Mouse (Mus musculus): ENCODE data around the gene Tada3.
A peak's percentile ranks its signal among the peaks of the same experiment; 100 is the strongest.

Gene Tada3

DNA sequence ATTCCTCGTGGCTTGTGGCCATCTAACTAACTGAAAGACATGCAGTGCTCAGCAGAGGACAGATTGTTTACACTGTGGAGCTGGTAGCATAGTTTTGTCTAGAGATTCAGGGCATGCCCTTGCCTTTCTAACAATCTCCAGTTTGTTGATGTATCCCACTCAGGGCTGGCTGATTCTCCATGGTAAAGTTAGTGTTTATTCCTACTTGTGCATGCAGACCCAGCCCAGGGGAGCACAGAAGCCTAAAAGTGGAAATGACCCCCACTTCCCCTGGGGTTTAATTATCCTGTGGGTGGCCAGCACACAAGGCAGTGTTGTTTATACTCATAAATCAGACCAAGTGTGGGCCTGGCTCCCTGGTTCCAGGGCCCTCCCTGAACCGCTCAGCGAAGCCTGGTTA is 8.3 kb upstream of the Tada3 start:
- DNase-seq (ENCODE audit: low read depth), result no peak

GRCm38 (mm10) chr6:113385160-113385714 is 7.6 kb upstream of the Tada3 start:
- DNase-seq (ENCODE audit: low read depth), result no peak

GRCm38 (mm10) chr6:113384351-113384927 is 6.8 kb upstream of the Tada3 start:
- no peak for DNase-seq (ENCODE audit: low read depth)

DNA sequence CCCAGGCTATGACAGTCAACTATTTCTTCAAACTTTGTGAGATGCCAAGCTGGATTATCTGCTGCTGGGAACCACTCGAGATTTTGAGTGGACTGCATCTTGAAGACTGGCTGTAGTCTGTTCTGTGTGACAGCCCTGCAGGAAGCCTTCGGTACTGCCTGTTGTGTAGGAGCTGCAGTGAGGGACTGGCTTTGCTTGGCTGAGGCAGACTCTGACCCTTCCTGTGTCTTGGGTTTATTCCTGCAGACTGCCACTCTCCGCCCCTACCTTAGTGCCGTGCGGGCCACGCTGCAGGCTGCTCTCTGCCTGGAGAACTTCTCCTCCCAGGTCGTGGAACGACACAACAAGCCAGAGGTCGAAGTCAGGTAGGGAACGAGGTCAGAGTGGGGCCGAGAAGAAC is 2.8 kb upstream of the Tada3 start:
- peak; percentile 38 for DNase-seq (ENCODE audit: low read depth)

DNA sequence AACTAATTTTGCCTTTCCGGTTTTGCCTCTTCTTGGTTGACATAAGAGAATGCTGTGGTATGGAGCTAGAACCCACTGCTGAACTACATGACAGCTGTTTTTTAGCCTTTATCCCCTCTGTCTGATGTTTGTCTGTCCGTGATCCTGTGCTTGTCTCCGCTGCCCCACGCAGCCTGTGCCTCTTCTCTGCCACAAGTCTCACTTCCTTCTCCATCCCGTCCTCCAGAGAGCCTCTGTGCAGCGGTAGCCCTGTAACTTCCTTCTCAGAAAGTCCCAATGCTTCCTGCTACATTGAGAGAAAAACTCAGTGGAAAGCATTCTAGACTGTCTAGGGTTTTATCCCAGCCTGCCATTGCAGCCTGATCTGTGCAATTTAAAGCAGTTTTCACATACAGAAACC is 1.6 kb upstream of the Tada3 start:
- DNase-seq (ENCODE audit: low read depth), result peak; percentile 45

- no peak for DNase-seq (ENCODE audit: low read depth)
These were observed 549 bp downstream of the Tada3 start for GRCm38 (mm10) chr6:113377172-113377495.

- DNase-seq (ENCODE audit: low read depth), result no peak
These were observed 4.2 kb downstream of the Tada3 start for GRCm38 (mm10) chr6:113373491-113373890.

DNA sequence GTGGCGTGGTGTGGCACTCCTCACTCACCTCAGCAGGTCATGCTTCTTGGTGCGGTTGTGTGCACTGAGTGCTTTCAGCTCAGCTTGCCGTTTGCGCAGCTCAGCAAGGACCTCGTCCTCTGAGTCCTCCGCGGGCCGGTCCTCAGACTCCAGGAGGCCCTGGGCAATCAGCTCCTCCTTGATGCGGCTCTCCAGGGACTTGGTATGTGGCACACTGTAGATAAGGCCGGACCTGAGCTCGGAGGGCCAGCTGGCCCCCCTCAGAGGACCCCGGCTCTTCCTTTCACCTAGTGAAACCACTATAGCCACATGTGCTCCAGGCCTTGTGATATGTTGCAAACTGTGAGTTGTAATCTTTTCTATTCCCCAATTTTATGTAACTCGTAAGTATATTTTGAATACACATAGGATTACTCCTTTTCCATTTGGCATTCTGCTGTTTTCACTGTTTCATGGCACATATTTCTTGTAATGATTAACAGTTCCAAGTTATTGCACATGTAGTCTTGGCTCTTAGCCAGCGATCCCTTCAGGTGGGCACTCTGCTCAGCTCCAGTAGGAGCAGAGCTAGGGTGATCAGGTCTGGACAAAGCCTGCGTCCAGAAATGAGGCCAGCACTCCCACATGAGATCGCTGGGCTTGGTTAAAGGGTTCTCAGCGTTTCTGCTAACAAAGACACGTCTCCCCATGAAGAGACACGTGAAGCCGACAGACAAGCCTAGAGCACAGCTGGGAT is 7.3 kb downstream of the Tada3 start:
- no peak for DNase-seq (ENCODE audit: low read depth)

GRCm38 (mm10) chr6:113368577-113368976 is 9.1 kb downstream of the Tada3 start:
- DNase-seq (ENCODE audit: low read depth), result no peak

- DNase-seq (ENCODE audit: low read depth), result no peak
These were observed 9.6 kb downstream of the Tada3 start for GRCm38 (mm10) chr6:113368124-113368523.

DNA sequence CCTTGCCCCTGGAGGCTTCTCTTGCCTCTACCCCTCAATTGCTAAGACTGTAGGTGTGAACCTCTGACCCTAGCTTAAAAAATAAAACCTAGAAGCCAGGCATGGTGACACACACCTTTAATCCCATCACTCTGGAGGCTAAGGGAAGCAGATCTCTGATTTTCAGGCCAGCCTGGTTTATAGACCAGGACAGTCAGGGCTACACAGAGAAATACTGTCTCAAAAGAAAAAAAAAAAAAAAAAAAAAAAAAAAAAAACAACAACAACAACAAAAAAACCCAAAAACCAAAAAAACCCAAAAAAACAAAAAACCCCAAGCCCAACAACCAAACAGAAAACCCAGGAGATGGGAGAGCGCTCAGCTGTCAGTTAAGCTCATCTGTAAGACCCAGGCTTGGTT is 10.1 kb downstream of the Tada3 start:
- DNase-seq (ENCODE audit: low read depth), result no peak

DNA sequence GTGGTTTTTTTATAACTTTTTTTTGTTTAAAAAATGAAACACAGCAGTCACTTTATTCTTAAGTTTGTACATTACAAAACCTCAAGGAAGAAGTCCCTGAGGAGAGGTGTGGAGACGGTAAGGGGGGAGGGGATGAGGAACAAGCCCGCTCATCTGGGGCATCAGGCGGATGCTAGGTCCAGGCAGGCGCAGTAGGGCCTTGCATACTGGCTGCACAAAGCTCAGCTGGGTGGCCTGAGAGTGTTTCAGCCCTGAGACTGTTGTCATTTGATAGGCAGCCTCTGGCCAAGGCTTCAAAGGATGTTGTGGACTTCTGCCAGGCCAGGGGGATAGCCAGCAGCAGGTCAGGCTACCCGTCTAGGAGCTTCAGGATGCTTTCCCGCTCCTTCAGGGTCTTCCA is 11.0 kb downstream of the Tada3 start:
- no peak for DNase-seq (ENCODE audit: low read depth)

DNA sequence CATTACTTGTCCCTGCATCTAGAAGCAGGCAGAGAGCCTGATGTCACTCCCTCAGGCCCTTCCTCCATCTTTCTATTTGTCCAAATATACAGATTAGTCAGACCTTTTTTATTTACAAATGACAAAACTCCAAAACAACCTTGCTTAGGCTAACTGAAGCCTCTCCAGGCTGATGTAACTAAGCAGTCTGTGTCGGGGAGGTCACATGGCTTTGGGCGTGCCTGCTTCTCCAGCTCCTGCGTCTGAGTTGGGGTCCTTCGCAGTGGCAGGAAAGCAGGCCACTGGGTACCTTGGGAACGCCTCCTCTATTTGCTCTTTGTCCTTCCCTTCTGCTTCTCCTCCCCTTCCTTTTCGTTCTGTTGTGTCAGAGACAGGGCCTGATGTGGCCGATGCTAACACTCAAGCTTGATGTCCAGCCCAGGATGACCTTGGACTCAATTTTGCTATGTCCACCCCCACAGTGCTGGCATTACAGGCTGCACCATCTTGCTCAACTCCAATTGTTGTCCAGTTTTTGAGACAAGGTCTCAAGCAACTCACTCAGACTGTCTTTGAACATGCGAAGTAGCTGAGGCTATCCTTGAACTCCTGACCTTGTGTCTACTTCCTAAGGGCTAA is 13.1 kb downstream of the Tada3 start:
- DNase-seq (ENCODE audit: low read depth), result no peak

GRCm38 (mm10) chr6:113362241-113362640 is 15.4 kb downstream of the Tada3 start:
- DNase-seq (ENCODE audit: low read depth), result no peak

DNA sequence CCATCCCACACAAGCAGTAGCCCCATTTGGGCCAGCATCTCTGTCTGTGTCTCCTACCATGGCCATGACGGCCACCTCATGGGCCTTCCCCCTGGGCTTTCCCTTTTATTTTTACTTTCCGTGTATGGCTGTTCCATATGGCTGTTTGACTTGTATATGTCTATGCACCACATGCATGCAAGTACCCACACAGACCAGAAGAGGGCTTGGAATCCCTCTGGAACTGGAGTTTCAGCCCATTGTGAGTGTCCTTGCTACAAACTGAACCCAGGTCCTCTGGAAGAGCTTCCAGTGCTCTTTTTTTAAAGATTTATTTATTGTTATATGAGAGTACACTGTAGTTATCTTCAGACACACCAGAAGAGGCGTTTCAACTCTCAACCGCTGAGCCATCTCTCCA is 16.2 kb downstream of the Tada3 start:
- no peak for DNase-seq (ENCODE audit: low read depth)

GRCm38 (mm10) chr6:113353696-113354095 is 24.0 kb downstream of the Tada3 start:
- no peak for DNase-seq (ENCODE audit: low read depth)

GRCm38 (mm10) chr6:113352820-113353219 is 24.9 kb downstream of the Tada3 start:
- no peak for DNase-seq (ENCODE audit: low read depth)

GRCm38 (mm10) chr6:113351653-113352052 is 26.0 kb downstream of the Tada3 start:
- DNase-seq (ENCODE audit: low read depth), result no peak

DNA sequence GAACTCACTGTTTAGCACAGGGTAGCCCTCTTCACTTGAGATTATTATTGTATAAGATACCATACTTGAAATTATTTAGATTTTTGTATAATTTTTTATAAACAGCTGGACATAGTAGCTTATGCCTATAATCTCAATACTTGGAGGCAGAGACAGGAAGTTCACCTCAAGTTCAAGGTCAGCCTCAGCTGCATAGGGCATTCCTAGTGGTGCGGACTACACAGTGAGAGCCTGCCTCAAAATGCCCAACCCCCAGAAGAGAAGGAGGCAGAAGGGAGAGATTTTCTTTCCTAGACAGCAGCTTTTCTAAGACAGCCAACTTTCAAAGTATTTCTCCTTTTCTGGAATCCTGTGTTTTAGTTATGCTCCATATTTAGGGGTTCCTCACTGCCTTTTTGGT is 26.5 kb downstream of the Tada3 start:
- no peak for DNase-seq (ENCODE audit: low read depth)

- no peak for DNase-seq (ENCODE audit: low read depth)
These were observed 27.1 kb downstream of the Tada3 start for GRCm38 (mm10) chr6:113350538-113350937.

- DNase-seq (ENCODE audit: low read depth), result no peak
These were observed 30.8 kb downstream of the Tada3 start for GRCm38 (mm10) chr6:113346897-113347296.

DNA sequence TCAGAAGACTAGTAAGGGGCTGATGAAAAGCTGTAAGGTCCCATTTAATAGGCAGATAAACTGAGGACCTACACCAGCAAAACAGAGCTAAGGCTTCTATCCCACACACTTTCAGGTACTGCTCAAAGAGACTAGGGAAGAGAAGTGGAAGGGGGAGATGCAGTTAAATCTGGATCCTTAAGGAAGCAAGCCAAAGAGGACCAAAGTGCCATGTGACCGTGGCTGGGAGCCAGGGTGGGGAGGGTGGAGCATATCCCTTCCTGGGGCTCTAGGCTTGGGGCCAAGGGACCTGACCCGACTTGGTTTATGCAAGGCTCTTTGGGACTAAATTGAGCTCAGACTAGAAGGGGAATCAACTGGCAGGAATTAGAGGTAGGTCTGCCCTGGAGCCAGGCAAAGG is 33.4 kb downstream of the Tada3 start:
- no peak for DNase-seq (ENCODE audit: low read depth)

Measured in induced T-regulatory cell, adult 2 months (primary cell).